Mouse (Mus musculus) heart, embryonic 15.5 days (tissue): ENCODE results near the gene Sco1. TPM values are rescaled to one million over a fixed set of nuclear protein-coding genes. Genes with fewer than 3 reads are reported as not detected.

Source experiments
- microRNA-seq: library from miRNA; unstranded; fragments of <30 nt; microRNA quantifications from one replicate; pipeline ENCODE4, GENCODE M21; 2016
- polyA plus RNA-seq: library from polyadenylated mRNA; unstranded; fragments of >200 nt; fragmentation: Nextera tagmentation; extraction: Ambion mirVana; gene quantifications from 2 replicates; pipeline ENCODE4 v1.2.1, GENCODE M21; 2015

Gene Sco1
- polyA plus RNA-seq, 1 experiment from 2014 or later, result 17.5 TPM

Small RNA genes within 50 kb of the gene (microRNA-seq; reads per million reads assigned to microRNA genes)
- not detected for gene Mir6923

Other genes with a start within 250 kb of the Sco1 start
- gene Pirt, start 140.7 kb upstream of the Sco1 start, polyA plus RNA-seq, result 7.4 and 8.0 TPM in 2 replicates
- gene Tmem238l, start 96.0 kb upstream of the Sco1 start, polyA plus RNA-seq, result 0.15 TPM in 1 of 2 replicates, not detected in the other
- 1.2 and 1.6 TPM in 2 replicates for gene Tmem220, start 27.5 kb upstream of the Sco1 start, polyA plus RNA-seq
- 16.4 and 18.9 TPM in 2 replicates for gene Adprm, start 76 bp upstream of the Sco1 start, polyA plus RNA-seq
- 0.74 and 1.5 TPM in 2 replicates for gene Myh3, start 25.6 kb downstream of the Sco1 start, polyA plus RNA-seq
- 0.03 TPM in 2 replicates for gene Myh2, start 118.4 kb downstream of the Sco1 start, polyA plus RNA-seq
- gene Myh1, start 147.4 kb downstream of the Sco1 start, polyA plus RNA-seq, result 0.09 and 0.15 TPM in 2 replicates
- gene Myh4, start 185.4 kb downstream of the Sco1 start, polyA plus RNA-seq, result not detected in 2 replicates
- 1.9 and 2.6 TPM in 2 replicates for gene Myh8, start 224.5 kb downstream of the Sco1 start, polyA plus RNA-seq